Mouse (Mus musculus): Measurements from ENCODE around the gene Unc119b. TPM values are rescaled to one million over a fixed set of nuclear protein-coding genes. Genes with fewer than 3 reads are reported as not detected.
"Not testable (repeated sequence)": the region's sequence is repeated elsewhere in the genome, so short reads cannot be mapped to it uniquely, and the experiment has no call there.

Gene Unc119b
- polyA plus RNA-seq (2015; fragmentation: Nextera tagmentation; extraction: Ambion mirVana): 25.0 and 27.5 TPM in 2 replicates

DNA sequence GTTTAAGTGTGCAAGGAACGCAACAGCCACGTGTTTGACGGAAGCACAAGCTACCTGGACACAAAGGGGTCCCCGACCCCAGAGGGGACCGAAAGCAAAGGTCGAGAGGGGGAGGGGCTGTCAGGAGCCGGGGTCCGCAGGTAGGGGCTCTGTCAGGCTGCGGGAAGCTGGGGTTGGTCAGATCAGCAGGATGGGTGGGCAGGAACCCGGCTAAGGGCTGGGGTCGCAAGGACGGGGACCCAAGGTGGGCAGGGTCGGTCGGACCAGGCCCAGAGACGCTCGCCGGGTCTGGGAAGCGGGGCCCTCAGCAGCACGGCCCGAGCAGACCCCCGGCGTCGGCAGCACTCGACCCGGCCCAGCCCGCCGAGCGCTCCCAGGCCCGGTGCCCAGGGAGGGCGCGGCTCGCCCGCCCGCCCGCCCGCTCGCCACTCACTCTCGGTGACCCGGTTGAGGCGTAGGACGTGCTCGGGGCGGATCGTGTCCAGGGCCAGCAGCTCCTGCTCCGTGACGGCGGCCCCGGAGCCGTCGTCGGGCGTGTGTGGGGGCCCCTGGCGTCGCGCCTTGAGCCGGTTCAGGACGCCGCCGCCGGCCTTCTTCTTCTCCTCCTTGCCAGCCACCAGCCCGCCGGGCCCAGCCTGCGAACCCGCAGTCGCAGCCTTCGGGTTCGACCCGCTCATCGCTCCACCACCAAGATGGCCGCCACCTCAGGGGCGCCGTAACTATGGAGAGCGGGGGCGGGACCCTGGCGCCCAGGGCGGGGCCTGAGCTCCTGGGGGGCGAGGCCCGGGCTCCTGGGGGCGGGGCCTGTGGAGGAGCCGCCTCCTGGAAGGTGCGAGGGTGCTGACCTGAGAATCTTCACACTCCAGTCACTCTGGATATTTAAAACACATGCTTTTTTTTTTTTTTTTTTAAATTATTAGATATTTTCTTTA is at the start of gene Unc119b:
TSS of gene Unc119b (minus strand) at position 742 of the 932 bp plus-strand sequence.
- peak; percentile 88 for DNase-seq (ENCODE audit: low spot score)

DNA sequence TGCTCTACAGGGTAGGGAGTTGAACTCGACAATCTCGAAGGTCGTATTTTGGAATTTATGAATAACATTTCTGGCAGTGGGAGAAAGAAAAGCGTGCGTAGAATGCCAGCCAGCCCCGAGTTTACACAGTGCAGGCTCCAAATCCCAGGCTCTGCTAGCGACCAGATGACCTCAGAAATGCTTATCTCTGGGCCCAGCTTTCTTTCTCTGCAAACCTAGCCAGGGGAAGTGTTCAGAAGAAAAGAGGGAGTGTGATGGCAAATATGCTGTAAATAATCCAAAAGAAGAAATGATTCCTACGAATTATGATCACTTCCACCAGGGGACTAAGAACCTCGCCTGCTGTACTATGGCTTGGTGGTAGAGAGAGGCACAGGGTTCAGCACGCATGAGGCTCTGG is 48.7 kb upstream of the Unc119b start:
- DNase-seq (ENCODE audit: low spot score): no peak

- DNase-seq (ENCODE audit: low spot score): no peak
Observed at GRCm38 (mm10) chr5:115182925-115183324, 48.1 kb upstream of the Unc119b start.

DNA sequence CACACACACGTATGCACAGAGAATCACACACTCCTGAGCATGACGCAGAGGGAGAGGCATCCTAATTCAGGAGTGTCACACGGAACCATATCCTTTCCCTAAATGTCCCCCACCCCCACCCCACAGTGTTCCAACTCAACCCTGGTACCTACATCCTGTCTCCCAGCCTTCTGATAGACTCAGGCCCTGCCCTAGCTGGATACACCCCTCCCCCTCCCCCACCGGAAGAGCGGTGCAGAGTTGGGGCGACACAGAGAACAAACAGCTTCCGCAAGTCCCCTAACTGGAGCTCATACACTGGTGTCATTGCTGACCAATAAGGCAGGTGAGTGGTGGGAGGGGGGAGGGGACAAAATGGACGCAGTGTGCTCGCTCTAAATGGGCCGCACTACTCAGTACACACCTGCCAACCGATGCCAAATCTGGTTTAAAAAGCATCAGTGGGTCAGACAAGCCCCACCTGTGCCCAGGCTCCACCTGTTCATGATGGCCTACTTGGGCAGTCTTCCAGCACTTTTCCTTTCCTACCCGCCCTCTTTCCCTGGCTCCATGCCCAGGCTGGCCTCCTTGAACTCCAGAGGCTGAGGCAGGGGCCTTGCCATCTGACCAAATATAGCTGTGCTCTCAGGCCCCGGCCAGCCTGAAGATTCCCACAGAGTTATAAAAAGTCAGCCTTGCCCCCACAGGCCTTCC is 46.6 kb upstream of the Unc119b start:
- DNase-seq (ENCODE audit: low spot score): peak; percentile 68

DNA sequence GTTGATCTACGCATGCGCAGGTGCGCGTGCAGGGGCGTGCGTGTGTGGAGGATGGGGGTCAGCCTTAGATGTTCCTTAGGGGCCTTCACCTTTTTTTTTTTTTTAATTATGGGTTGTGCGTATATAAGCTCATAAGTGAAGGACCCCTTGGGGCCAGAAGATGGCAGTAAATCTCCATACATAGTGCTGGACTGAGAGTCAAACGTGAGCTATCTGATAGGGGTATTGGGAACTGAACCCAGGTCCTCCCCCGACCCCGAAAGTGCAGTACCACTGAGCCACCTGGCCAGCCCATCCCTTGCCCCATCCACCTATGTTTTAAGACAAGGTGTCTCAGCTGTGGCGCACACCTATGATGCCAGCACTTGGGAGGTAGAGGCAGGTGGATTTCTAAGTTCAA is 44.8 kb upstream of the Unc119b start:
- no peak for DNase-seq (ENCODE audit: low spot score)

- no peak for DNase-seq (ENCODE audit: low spot score)
Observed at GRCm38 (mm10) chr5:115177866-115178265, 43.1 kb upstream of the Unc119b start.

DNA sequence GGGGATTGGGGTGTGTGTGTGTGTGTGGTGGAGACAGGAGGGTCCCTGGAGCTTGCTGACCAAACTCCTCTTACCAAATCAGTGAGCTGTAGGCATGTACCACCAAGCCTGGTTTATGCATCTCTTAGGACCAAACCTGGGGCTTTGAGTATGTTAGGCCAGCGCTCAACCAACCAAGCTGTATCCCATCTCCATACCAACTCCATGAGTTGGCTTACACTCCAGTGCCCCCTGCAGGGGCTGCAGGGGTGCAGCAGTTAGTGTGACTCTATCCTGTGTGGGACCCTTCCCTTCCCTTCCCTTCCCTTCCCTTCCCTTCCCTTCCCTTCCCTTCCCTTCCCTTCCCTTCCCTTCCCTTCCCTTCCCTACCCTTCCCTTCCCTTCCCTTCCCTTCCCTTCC is 39.8 kb upstream of the Unc119b start:
- DNase-seq (ENCODE audit: low spot score): no peak

DNA sequence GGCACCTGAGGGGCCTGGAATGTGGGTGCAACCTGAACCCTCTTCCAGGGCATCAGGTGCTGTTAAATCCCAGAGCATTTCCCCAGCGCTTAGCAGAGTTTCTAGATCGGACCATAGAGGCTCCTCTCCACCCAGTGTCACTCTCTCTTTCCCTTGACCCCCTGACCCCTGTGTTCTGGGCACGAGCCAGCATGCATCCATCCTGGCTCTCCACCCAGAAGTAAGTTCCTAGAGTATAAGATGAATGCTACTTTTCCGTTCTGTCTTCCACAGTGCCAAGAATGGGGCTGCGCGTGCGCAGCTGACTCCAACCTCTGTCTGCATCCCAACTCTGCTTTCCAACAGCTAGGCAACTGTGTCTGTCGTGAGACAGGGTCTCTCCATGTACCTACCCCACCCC is 35.4 kb upstream of the Unc119b start:
- no peak for DNase-seq (ENCODE audit: low spot score)

DNA sequence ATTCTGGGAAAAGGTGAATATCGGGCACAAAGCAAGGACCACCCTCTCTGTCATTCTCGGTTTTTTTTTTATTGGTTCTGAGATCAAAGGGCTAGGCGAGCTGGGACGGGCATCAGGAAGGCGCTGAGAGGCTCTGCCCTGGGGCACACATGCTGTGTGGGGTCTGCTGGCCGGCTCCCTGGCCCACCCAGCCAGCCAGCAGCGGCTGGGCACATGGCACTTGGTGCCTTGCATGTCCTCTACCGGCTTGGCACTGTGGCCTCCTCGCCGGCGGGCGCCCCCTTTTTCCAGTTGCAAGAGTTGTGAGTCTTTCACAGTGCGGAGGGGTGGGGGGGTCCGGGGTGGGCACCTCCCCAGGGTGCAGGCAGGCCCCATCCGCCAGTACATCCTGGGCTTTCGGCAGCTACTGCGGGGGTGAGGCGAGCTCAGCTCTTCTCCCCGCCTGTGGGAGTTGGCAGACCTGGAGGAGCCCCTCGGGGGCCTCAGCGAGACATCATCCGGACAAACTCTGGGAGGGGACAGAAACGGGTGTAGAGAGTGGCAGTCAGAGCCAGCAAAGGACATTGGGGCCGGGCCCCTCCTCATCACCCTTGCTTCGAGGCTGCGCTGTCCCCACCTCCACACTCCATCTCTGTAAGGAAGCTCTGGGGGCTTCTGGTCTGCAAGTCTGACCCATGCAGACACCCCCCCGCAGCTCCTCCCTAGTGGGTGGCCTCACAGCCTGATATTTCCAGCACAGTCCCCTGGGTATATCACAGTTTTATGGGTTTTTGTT is 34.1 kb upstream of the Unc119b start:
- DNase-seq (ENCODE audit: low spot score): no peak

- peak; percentile 92 for DNase-seq (ENCODE audit: low spot score)
Observed at GRCm38 (mm10) chr5:115167396-115167795, 32.6 kb upstream of the Unc119b start.

DNA sequence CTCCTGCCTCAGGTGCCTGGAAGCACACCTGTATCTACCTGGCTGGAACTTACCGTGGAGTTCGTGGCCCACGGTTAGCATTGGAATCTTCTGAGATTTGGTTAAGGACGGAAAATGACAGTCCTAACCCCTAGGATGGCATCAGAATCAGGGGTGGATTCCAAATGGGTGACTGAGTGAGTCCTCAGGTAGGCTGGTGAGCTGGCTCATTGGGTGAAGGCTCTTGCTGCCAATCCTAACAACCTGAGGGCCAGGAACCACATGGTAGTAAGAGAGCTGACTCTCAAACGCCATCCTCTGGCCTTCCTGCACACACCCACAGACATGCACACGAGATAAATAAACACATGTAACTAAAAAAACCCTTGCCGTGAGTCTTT is 32.0 kb upstream of the Unc119b start:
- peak; percentile 20 for DNase-seq (ENCODE audit: low spot score)

DNA sequence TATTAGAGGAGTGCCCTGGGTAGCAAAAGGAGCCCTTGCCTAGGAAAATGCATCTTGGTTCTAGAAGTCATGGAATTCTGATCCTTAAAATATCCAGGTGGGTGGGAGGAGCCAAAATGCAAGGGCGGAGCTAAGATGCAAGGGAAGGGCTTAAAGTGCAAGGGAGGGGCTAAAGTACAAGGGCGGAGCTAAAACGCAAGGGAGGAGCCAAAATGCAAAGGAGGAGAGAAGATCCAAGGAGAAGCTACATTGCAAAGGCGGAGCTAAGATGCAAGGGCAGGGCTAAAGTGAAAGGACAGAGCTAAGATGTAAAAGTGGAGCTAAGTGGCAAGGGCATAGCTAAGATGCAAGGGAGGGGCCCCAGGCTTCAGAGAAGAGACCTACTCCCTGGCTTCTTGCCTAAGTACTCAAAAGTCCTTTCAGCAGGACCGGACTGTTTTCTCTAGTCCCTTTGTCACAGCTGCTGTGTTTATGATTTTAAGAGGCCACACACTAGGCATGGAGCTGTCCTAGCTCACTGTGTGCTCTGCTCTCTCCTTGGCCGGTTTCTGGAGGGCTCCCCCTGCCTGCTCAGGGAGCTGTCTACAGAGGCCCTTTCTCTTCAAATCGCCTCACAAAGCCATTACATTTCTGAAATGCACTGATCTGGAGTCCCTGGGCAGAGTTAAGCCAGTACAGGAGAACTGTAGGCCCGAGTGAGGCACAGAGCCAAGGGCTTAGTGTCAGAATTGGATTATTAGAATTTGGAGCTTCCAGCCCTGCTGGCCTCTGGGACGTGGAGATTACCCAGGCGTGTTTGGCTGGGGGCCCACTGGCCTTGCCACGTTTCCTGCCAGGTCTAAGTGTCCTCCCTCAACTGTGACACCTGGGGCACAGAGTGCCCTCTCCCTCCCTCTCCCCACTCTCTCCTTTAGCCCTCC is 31.4 kb upstream of the Unc119b start:
- no peak for DNase-seq (ENCODE audit: low spot score)

- DNase-seq (ENCODE audit: low spot score): no peak
Observed at GRCm38 (mm10) chr5:115165351-115165750, 30.6 kb upstream of the Unc119b start.

DNA sequence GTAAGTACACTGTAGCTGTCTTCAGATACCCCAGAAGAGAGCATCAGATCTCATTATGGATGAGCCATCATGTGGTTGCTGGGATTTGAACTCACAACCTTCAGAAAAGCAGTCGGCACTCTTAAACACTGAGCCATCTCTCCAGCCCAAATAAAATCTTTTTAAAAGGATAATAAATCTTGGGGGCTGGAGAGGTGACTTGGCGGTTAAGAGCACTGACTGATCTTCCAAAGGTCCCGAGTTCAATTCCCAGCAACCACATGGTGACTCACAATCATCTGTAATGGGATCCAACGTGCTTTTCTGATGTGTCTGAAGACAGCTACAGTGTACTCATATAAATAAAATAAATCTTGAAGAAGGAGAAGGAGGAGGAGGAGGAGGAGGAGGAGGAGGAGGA is 29.7 kb upstream of the Unc119b start:
- not testable (repeated sequence) for DNase-seq (ENCODE audit: low spot score)

DNA sequence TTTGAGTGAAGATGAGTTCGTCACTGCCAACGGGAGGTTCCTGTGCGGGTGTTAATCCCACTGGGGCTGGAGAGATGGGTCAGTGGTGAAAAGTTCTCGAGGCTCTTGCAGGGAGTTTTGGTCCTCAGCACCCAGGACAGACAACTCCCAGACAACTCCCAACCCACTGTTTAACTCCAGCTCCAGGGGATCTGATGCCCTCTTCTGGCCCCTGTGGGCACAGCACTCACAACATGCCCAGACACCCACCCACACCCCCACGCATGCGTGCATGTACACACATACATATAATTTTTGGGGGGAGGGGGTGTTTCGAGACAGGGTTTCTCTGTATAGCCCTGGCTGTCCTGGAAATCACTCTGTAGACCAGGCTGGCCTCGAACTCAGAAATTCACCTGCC is 28.8 kb upstream of the Unc119b start:
- peak; percentile 57 for DNase-seq (ENCODE audit: low spot score)

GRCm38 (mm10) chr5:115161940-115162279 is 27.1 kb upstream of the Unc119b start:
- DNase-seq (ENCODE audit: low spot score): not testable (repeated sequence)

- DNase-seq (ENCODE audit: low spot score): peak; percentile 43
Observed at GRCm38 (mm10) chr5:115161064-115161939, 26.5 kb upstream of the Unc119b start.

GRCm38 (mm10) chr5:115160655-115161054 is 25.9 kb upstream of the Unc119b start:
- peak; percentile 21 for DNase-seq (ENCODE audit: low spot score)

DNA sequence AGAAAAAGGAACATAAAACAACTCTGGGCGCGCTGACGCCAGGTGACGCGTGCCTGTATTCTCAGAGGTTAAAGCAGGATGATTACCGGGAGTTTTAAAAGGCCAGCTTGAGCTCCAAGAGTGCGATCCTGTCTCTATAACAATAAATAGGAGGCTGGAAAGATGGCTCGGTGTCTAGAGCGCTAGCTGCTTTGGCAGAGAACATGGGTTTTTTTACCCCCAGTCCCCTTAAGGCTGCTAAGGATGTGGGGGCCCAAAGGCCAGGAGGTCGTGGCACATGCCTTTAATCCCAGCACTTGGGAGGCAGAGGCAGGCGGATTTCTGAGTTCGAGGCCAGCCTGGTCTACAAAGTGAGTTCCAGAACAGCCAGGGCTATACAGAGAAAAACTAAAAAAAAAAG is 24.4 kb upstream of the Unc119b start:
- no peak for DNase-seq (ENCODE audit: low spot score)

Measured in thymus, postnatal 0 days (tissue).